Mouse (Mus musculus) heart, postnatal 10 days (tissue): ENCODE data around the gene Acot13. TPM values are rescaled to one million over a fixed set of nuclear protein-coding genes. Genes with fewer than 3 reads are reported as not detected.

ENCODE experiments used
- DNase-seq, 2 experiments: peaks; one replicate each; pipeline ENCODE4 v3.0.0; 2021
- intact Hi-C: fragments of 180-260 bp; cut with DNase I; formaldehyde crosslinking; loops from one replicate; pipeline ENCODE4 v1.15.1; 2025
- total RNA-seq, 2 experiments: library from RNA; stranded (reverse); gene quantifications; 2 replicates each; pipeline ENCODE4 v1.2.3; 2021

Acot13 gene
- total RNA-seq, 2 experiments from 2014 or later: 282 to 297 TPM

- intact Hi-C loops: no loop called here
- no peak for DNase-seq
Measured at GRCm38 (mm10) chr13:24832131-24832810, 931 bp upstream of the Acot13 start.

- intact Hi-C loops: loop anchor here (1.0 kb wide), 1 partner anchor 30 kb away; the partner anchor contains the start of gene BC005537
- peak in 1 of 2 experiments; percentile 32 for DNase-seq
Measured at GRCm38 (mm10) chr13:24830756-24831352, 486 bp downstream of the Acot13 start.

- no peak for DNase-seq
- intact Hi-C loops: no loop called here
Measured at GRCm38 (mm10) chr13:24826116-24826515, 5.2 kb downstream of the Acot13 start.

- intact Hi-C loops: no loop called here
- peak; percentile 52 to 57 for DNase-seq
Measured at GRCm38 (mm10) chr13:24825587-24825986, 5.8 kb downstream of the Acot13 start.

- DNase-seq: peak; percentile 57 to 59
Measured at GRCm38 (mm10) chr13:24824647-24825046, 6.7 kb downstream of the Acot13 start.

GRCm38 (mm10) chr13:24822663-24823343 lies 8.5 kb downstream of the Acot13 start:
- intact Hi-C loops: no loop called here
- no peak for DNase-seq

More at GRCm38 (mm10) chr13:24824647-24825046, 6.7 kb downstream of the Acot13 start:
- intact Hi-C loops: no loop called here

GRCm38 (mm10) chr13:24819931-24820330 lies 11.4 kb downstream of the Acot13 start:
- intact Hi-C loops: no loop called here
- DNase-seq: no peak

GRCm38 (mm10) chr13:24816125-24817092 lies 14.9 kb downstream of the Acot13 start:
- intact Hi-C loops: no loop called here
- peak in 1 of 2 experiments; percentile 15 for DNase-seq

- intact Hi-C loops: no loop called here
- no peak for DNase-seq
Measured at GRCm38 (mm10) chr13:24814616-24815015, 16.7 kb downstream of the Acot13 start.

- intact Hi-C loops: no loop called here
- DNase-seq: no peak
Measured at GRCm38 (mm10) chr13:24812521-24812920, 18.8 kb downstream of the Acot13 start.

- DNase-seq: peak in 1 of 2 experiments; percentile 29
- intact Hi-C loops: no loop called here
Measured at GRCm38 (mm10) chr13:24806079-24806478, 25.3 kb downstream of the Acot13 start.

GRCm38 (mm10) chr13:24803196-24803595 lies 28.1 kb downstream of the Acot13 start:
- DNase-seq: no peak
- intact Hi-C loops: no loop called here

GRCm38 (mm10) chr13:24802131-24802691 lies 29.1 kb downstream of the Acot13 start:
- DNase-seq: peak; percentile 49 to 61
- intact Hi-C loops: no loop called here

GRCm38 (mm10) chr13:24801308-24801921 lies 29.9 kb downstream of the Acot13 start, which contains the start of gene BC005537:
TSS of gene BC005537 (plus strand) at chr13:24801657.
- DNase-seq: no peak
- intact Hi-C loops: loop anchor here (1.0 to 2.0 kb wide), 2 partner anchors 30 to 41 kb away; partner anchors contain the start of genes Acot13, Gmnn and Tdp2

- DNase-seq: peak; percentile 97 to 98
- intact Hi-C loops: loop anchor here (1.0 to 2.0 kb wide), 2 partner anchors 31 to 40 kb away; partner anchors contain the start of genes Acot13, Gmnn and Tdp2
Measured at GRCm38 (mm10) chr13:24800674-24801307, 30.5 kb downstream of the Acot13 start.

GRCm38 (mm10) chr13:24799925-24800673 lies 31.2 kb downstream of the Acot13 start:
- DNase-seq: peak; percentile 62 to 71
- intact Hi-C loops: loop anchor here (2.0 kb wide), 1 partner anchor 39 kb away; the partner anchor contains the start of gene Gmnn

- intact Hi-C loops: no loop called here
- peak in 1 of 2 experiments; percentile 26 for DNase-seq
Measured at GRCm38 (mm10) chr13:24799378-24799777, 32.0 kb downstream of the Acot13 start.

GRCm38 (mm10) chr13:24798686-24799085 lies 32.7 kb downstream of the Acot13 start:
- no peak for DNase-seq
- intact Hi-C loops: no loop called here
